Mouse (Mus musculus) hindbrain, postnatal 0 days (tissue): ENCODE measurements around the gene Eva1c. TPM values are rescaled to one million over a fixed set of nuclear protein-coding genes. Genes with fewer than 3 reads are reported as not detected.

Source experiments
- ATAC-seq: fragments of 200-750 bp; cut with Nextera tagmentation; 2 replicates; pipeline ENCODE4 v1.8.0; 2017; ENCODE audit warnings: mild to moderate bottlenecking, moderate TSS enrichment, moderate library complexity
- DNase-seq: peaks from one replicate; pipeline ENCODE4 v3.0.0-alpha.2; 2015; ENCODE audit warnings: low spot score
- H3K27ac ChIP-seq: fragments of 300-500 bp; sonication (generic); 2 replicates; pipeline ENCODE4 v1.5.1; 2014; ENCODE audit warnings: mild to moderate bottlenecking
- H3K27me3 ChIP-seq: fragments of 300-500 bp; sonication (generic); 2 replicates; pipeline ENCODE4 v1.6.1; 2014; ENCODE audit warnings: low read length, mixed read lengths; ENCODE audit not compliant: insufficient read depth
- H3K36me3 ChIP-seq: fragments of 300-500 bp; sonication (generic); 2 replicates; pipeline ENCODE4 v1.6.1; 2014; ENCODE audit warnings: low read length, mixed read lengths; ENCODE audit not compliant: insufficient read depth
- H3K4me1 ChIP-seq: fragments of 300-500 bp; sonication (generic); 2 replicates; pipeline ENCODE4 v1.6.1; 2014; ENCODE audit warnings: antibody characterized with exemption, low read length, mixed read lengths; ENCODE audit not compliant: insufficient read depth
- H3K4me2 ChIP-seq: fragments of 300-500 bp; sonication (generic); 2 replicates; pipeline ENCODE4 v1.6.1; 2014; ENCODE audit warnings: low read depth, mild to moderate bottlenecking, low read length, moderate library complexity, mixed read lengths
- H3K4me3 ChIP-seq: fragments of 300-500 bp; sonication (generic); 2 replicates; pipeline ENCODE4 v1.5.1; 2014; ENCODE audit warnings: low read length
- H3K9ac ChIP-seq: fragments of 300-500 bp; sonication (generic); replicated peaks from 2 replicates; pipeline ENCODE4 v1.6.1; 2014; ENCODE audit warnings: mild to moderate bottlenecking, low read length, moderate library complexity, mixed read lengths
- H3K9me3 ChIP-seq: fragments of 300-500 bp; sonication (generic); 2 replicates; pipeline ENCODE4 v1.6.1; 2016; ENCODE audit warnings: low read length, mixed read lengths
- CTCF ChIP-seq: IDR thresholded peaks from 2 replicates; pipeline ENCODE4 v1.5.1; 2016; ENCODE audit warnings: antibody characterized with exemption, control low read depth, low read depth
- WGBS: fragments of 180-500 bp; shearing (Covaris S2); extraction: QIAGEN DNeasy Blood & Tissue Kit; methylation state at CpG from one replicate; pipeline ENCODE4 v1.1.7; 2014; 5-methylcytosine and 5-hydroxymethylcytosine counted together
- polyA plus RNA-seq: library from polyadenylated mRNA; unstranded; fragments of >200 nt; fragmentation: Nextera tagmentation; extraction: Ambion mirVana; gene quantifications from 2 replicates; pipeline ENCODE4 v1.2.1, GENCODE M21; 2015
- total RNA-seq: library from RNA; depleted of rRNA; stranded (reverse); fragments of >200 nt; gene quantifications from 2 replicates; pipeline ENCODE4 v1.2.3, GENCODE M21; 2014

The Eva1c gene
- total and polyA plus RNA-seq, 2 experiments from 2014 or later = 4.0 to 9.4 TPM

- H3K4me1 ChIP-seq = 0 out of 2 replicates have a peak, but pooled peaks cover 5% of the 10 kb centered on the region
- TF ChIP-seq CTCF = no peak
- H3K27ac ChIP-seq = no peak overlapping the region
- no peak overlapping the region for H3K9ac ChIP-seq
- no peak overlapping the region for H3K4me3 ChIP-seq
- H3K4me2 ChIP-seq = no peak overlapping the region
- no peak for ATAC-seq
- H3K27me3 ChIP-seq = no peaks in the 10 kb centered on the region
- WGBS = 60% methylated on average over 9 of the region's 9 CpGs
- H3K36me3 ChIP-seq = no peaks in the 10 kb centered on the region
- peak; percentile 18 for DNase-seq
- H3K9me3 ChIP-seq = no peaks in the 10 kb centered on the region
Observed at GRCm38 (mm10) chr16:90885781-90886565, 59.5 kb downstream of the Eva1c start.

- no peak overlapping the region for H3K4me2 ChIP-seq
- H3K4me1 ChIP-seq = no peaks in the 10 kb centered on the region
- WGBS = 86% methylated on average over 9 of the region's 9 CpGs
- no peak overlapping the region for H3K4me3 ChIP-seq
- ATAC-seq (no peak), DNase-seq (no peak)
- no peaks in the 10 kb centered on the region for H3K36me3 ChIP-seq
- TF ChIP-seq CTCF = no peak
- H3K9me3 ChIP-seq = no peaks in the 10 kb centered on the region
- no peak overlapping the region for H3K9ac ChIP-seq
- no peak overlapping the region for H3K27ac ChIP-seq
- no peaks in the 10 kb centered on the region for H3K27me3 ChIP-seq
Observed at GRCm38 (mm10) chr16:90890683-90891082, 64.2 kb downstream of the Eva1c start.

- Histone ChIP-seq H3K4me1 (no peaks in the 10 kb centered on the region), H3K36me3 (no peaks in the 10 kb centered on the region), H3K4me2 (no peak overlapping the region), H3K9ac (no peak overlapping the region), H3K27me3 (no peaks in the 10 kb centered on the region), H3K9me3 (no peaks in the 10 kb centered on the region), H3K4me3 (no peak overlapping the region), H3K27ac (no peak overlapping the region)
- DNase-seq (no peak), ATAC-seq (no peak)
- no peak for TF ChIP-seq CTCF
- WGBS = 48% methylated on average over 14 of the region's 14 CpGs
Observed at GRCm38 (mm10) chr16:90891601-90892000, 65.1 kb downstream of the Eva1c start.

GRCm38 (mm10) chr16:90892081-90892480 is 65.6 kb downstream of the Eva1c start:
- no peak overlapping the region for H3K27ac ChIP-seq
- no peak overlapping the region for H3K4me2 ChIP-seq
- H3K9ac ChIP-seq = no peak overlapping the region
- ATAC-seq (no peak), DNase-seq (no peak)
- no peak for TF ChIP-seq CTCF
- no peaks in the 10 kb centered on the region for H3K27me3 ChIP-seq
- no peaks in the 10 kb centered on the region for H3K4me1 ChIP-seq
- WGBS = 63% methylated on average over 8 of the region's 8 CpGs
- no peaks in the 10 kb centered on the region for H3K36me3 ChIP-seq
- H3K9me3 ChIP-seq = no peaks in the 10 kb centered on the region
- no peak overlapping the region for H3K4me3 ChIP-seq

- H3K4me2 ChIP-seq = no peak overlapping the region
- ATAC-seq (no peak), DNase-seq (no peak)
- no peak overlapping the region for H3K27ac ChIP-seq
- no peak for TF ChIP-seq CTCF
- WGBS = 62% methylated on average over 7 of the region's 7 CpGs
- no peak overlapping the region for H3K9ac ChIP-seq
- H3K4me1 ChIP-seq = no peaks in the 10 kb centered on the region
- H3K4me3 ChIP-seq = no peak overlapping the region
- H3K9me3 ChIP-seq = no peaks in the 10 kb centered on the region
- no peaks in the 10 kb centered on the region for H3K27me3 ChIP-seq
- H3K36me3 ChIP-seq = no peaks in the 10 kb centered on the region
Observed at GRCm38 (mm10) chr16:90893019-90893418, 66.5 kb downstream of the Eva1c start.

- Histone ChIP-seq H3K9ac (no peak overlapping the region), H3K9me3 (no peaks in the 10 kb centered on the region), H3K4me3 (no peak overlapping the region), H3K4me1 (no peaks in the 10 kb centered on the region), H3K27ac (no peak overlapping the region), H3K27me3 (no peaks in the 10 kb centered on the region), H3K4me2 (no peak overlapping the region), H3K36me3 (no peaks in the 10 kb centered on the region)
- DNase-seq (no peak), ATAC-seq (no peak)
- WGBS = 53% methylated on average over 9 of the region's 9 CpGs
- TF ChIP-seq CTCF = no peak
Observed at GRCm38 (mm10) chr16:90893792-90894191, 67.3 kb downstream of the Eva1c start.

GRCm38 (mm10) chr16:90897651-90898050 is 71.1 kb downstream of the Eva1c start:
- 77% methylated on average over 3 of the region's 3 CpGs for WGBS

More at GRCm38 (mm10) chr16:90897651-90898050, 71.1 kb downstream of the Eva1c start:
- Histone ChIP-seq H3K4me1 (no peaks in the 10 kb centered on the region), H3K27ac (no peak overlapping the region), H3K27me3 (no peaks in the 10 kb centered on the region), H3K4me2 (no peak overlapping the region), H3K4me3 (no peak overlapping the region), H3K36me3 (no peaks in the 10 kb centered on the region), H3K9me3 (no peaks in the 10 kb centered on the region), H3K9ac (no peak overlapping the region)
- no peak for TF ChIP-seq CTCF
- ATAC-seq (no peak), DNase-seq (no peak)
